Mouse (Mus musculus) ES-Bruce4 (cell line): ENCODE measurements at regions not wholly inside any gene's neighbourhood (a gene's known extent, or its start where the extent isn't known, plus 50 kb on each side); places are given as distances from the start of the nearest gene placed in this dataset.

Experiments used
- CTCF ChIP-seq: IDR thresholded peaks from one replicate; pipeline ENCODE4 v1.8.1; 2011; ENCODE audit warnings: low read depth, low read length
- EP300 ChIP-seq: IDR thresholded peaks from 2 replicates; pipeline ENCODE4 v1.6.1; 2011; ENCODE audit warnings: low read depth, low read length; ENCODE audit not compliant: insufficient read depth
- POLR2A ChIP-seq: IDR thresholded peaks from one replicate; pipeline ENCODE4 v1.8.1; 2011; ENCODE audit warnings: low read length; ENCODE audit not compliant: insufficient read depth

DNA sequence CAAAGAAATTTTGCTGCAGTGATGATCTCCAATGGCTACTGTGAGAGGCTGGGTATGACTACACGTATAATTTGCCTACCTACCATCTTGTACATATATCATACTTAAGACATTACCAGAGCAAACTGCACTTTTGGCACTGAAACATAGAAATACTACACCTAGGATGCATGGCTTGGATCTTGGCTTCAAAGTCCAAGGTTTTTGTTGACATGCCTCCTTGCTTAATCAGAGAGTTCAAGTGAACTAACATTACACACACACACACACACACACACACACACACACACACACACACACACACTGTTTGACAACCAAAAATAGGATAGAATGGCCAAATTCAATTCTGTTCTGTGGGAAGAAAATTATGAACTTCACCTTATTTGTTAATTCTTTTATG lies 664.9 kb upstream of the Pfkp start:
- TF ChIP-seq POLR2A: no peak
- TF ChIP-seq CTCF: no peak
- no peak for TF ChIP-seq EP300
